Mouse (Mus musculus) heart, adult 18-20 months (tissue): ENCODE measurements at regions not wholly inside any gene's neighbourhood (a gene's known extent, or its start where the extent isn't known, plus 50 kb on each side); places are given as distances from the start of the nearest gene placed in this dataset.
A peak's percentile ranks its signal among the peaks of the same experiment; 100 is the strongest.
"Not testable (repeated sequence)": the region's sequence is repeated elsewhere in the genome, so short reads cannot be mapped to it uniquely, and the experiment has no call there.

ENCODE experiments used
- DNase-seq, 2 experiments: peaks; one replicate each; pipeline ENCODE4 v3.0.0; 2021 to 2022; ENCODE audit warnings: mixed read lengths in 1 of 2

DNA sequence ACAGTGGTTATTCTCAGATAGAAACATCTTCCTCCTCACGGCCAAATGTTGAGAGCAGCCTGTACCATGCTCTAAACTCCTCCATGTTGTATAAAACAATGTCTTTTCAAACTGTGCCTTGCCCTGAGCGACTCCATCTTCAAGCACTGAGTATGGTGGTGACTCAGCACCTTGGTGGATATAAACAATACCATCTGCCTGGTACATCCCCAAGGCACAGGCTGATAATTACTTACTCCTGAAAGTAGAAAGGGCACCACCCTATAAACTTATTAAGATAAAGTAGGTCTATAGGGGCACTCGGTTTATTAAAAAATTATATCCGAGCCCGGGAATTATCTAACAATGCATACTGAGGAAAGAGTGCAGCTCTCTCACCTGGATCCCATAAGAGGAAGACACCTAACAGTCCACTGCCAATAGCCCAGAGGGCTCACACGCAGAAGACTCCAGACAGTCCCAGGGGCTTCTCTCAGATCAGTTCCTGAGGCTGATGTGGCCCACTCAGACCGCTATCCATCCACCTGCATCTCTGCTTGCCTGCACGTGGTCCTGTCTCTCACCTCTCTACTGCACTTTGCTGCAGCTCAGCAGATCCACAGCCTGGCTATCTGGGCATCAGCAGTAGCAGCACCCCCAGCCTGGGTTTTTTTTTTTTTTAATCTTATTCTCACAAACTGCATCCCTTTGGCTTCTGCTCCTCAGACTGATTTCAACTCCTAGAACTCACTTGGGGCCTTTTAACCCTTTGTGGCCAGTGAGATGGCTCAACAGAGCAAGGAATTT, 109.7 kb upstream of the Dlg1 start:
- DNase-seq: no peak

GRCm38 (mm10) chr16:31560426-31560825, 102.8 kb upstream of the Dlg1 start:
- DNase-seq: no peak

GRCm38 (mm10) chr16:31564926-31565325, 98.3 kb upstream of the Dlg1 start:
- no peak for DNase-seq

GRCm38 (mm10) chr16:31568316-31568715, 94.9 kb upstream of the Dlg1 start:
- no peak for DNase-seq

- no peak for DNase-seq
Measured at GRCm38 (mm10) chr16:31569871-31570270, 93.4 kb upstream of the Dlg1 start.

GRCm38 (mm10) chr16:31570311-31571139, 92.7 kb upstream of the Dlg1 start:
- peak; percentile 33 to 40 for DNase-seq

DNA sequence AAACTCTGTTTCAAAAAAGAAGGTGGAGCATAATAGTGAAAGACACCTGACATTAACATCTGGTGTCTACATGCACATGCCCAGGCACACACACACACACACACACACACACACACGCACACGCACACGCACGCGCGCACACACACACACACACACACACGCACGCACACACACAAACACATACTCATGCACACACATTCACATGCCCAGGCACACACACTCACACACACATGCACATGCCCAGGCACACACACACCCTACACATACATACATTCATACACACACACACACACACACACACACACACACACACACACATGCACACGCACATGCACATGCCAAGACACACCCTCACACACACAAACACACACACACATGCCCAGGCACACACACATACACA, 89.4 kb upstream of the Dlg1 start:
- DNase-seq: not testable (repeated sequence)

- DNase-seq: not testable (repeated sequence)
Measured at GRCm38 (mm10) chr16:31575646-31576045, 87.6 kb upstream of the Dlg1 start.

- DNase-seq: no peak
Measured at GRCm38 (mm10) chr16:31576422-31576821, 86.8 kb upstream of the Dlg1 start.

DNA sequence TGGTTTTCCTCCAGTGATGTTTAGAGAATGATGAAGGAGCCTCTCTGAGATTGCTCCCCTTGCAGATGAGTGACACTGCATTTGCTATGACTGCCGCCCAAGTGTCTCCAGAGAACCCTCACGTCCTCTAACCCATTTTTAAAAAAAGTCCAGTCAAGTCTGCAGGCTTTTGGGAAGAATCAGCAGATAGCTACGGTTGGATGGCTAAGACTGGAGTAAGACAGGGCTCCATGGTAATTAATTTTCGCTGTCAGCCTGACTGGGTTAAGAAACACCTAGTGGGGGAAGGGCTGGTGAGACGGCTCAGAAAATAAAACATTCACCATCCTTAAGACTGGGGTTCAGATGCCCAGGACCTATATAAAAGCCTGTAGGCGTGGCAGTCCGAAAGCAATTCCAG, 85.9 kb upstream of the Dlg1 start:
- DNase-seq: no peak

GRCm38 (mm10) chr16:31579318-31579717, 83.9 kb upstream of the Dlg1 start:
- DNase-seq: no peak

DNA sequence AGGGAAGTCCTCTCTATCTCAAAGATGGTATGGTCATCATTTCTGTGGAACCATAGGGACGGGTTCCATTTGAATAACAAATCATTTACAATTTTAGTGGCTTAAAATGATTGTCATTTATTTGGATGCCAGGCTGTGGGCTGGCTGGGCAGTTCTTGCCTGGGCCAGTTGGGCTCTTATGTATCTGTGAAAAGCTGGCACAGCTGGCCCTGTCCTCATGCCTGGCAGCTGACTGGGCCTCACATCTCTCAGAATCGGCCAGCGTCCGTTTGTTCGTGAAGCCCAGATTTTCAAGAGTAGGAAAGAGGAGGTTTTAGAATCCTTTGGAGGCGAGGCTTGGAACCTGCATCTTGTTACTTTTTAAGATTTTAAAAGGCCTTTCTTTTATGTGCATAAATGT, 82.5 kb upstream of the Dlg1 start:
- no peak for DNase-seq

DNA sequence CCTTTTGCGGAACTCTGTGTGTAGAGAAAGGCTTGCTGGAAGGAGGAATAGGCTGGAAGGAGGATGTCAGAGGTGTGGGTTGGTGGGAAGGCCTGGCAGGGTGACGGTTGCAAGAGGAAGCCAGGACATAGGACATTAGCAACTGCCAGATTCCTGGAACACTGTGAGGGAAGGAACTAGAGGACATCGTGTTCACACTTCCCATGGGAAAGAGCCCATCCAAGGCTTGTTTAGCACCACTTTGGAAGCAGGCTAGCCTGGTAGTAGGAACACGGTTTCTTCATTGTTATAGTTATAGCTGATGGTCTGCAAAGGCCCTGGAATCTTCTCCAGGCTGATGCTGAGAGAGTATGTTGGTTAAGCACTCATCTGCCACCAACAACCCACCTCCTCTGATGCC, 80.4 kb upstream of the Dlg1 start:
- peak in 1 of 2 experiments; percentile 31 for DNase-seq

DNA sequence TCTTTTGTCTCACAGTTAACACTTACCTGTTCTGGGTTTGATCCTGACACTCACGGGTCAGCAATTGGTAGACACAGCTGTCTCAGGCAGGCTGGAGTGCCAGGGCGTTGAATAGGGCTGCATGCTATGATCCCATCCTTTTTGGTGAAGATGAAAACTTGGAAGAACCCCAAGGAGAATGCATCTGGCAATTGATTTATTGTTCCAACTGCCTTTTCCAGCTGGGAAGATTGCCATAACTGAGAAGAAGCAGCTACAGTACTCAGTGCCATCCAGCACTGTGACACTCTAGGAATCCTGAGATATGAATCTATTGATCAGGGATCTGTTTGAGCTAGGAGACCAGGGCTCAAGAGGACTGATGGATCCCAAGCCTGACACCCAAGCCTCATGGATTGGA, 79.6 kb upstream of the Dlg1 start:
- no peak for DNase-seq

- DNase-seq: peak in 1 of 2 experiments; percentile 26
Measured at GRCm38 (mm10) chr16:31584216-31584823, 78.9 kb upstream of the Dlg1 start.

DNA sequence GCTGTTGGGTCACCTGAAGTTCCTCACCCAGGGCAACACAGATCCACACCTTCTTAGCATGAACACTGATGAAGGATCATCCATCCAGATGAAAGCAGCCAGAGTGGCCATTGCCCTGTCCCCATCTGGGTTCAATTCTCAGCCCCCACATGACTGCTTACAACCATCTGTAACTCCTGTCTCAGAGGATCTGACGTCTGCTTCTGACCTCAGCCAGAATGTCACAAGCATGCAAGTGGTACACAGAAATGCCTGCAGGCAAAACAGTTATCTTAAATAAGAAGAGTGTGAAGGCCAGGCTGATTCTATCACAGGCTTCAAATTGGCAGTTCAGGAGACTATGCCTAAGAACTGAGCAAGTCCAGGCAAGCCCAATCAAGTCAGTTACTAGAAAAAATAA, 76.2 kb upstream of the Dlg1 start:
- DNase-seq: no peak

DNA sequence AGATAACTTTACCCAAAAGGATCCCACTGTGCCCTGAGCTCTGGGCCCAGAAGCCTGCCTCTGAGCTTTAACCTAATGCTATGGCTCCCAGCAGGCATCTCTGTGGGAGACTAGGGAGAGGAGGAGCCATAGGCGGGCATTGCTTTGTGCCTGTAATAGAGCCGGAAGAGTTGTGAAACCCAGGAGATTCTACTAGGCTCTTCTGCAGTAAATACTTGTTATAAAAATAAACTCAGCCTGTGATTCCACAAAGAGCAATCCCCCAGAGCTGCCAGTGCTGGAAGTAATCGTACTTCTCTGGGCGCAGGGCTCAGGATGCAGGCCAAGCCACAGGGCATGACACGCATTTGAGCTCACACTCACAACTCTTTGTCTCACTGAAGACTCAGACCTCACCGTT, 73.7 kb upstream of the Dlg1 start:
- DNase-seq: peak; percentile 30 to 41

- DNase-seq: no peak
Measured at GRCm38 (mm10) chr16:31591565-31591964, 71.7 kb upstream of the Dlg1 start.

GRCm38 (mm10) chr16:31592014-31592871, 71.0 kb upstream of the Dlg1 start:
- peak; percentile 66 to 74 for DNase-seq

GRCm38 (mm10) chr16:31592973-31593683, 70.1 kb upstream of the Dlg1 start:
- DNase-seq: peak; percentile 75 to 77

GRCm38 (mm10) chr16:31597965-31598364, 65.3 kb upstream of the Dlg1 start:
- DNase-seq: no peak
